Mouse (Mus musculus) megakaryocyte, embryonic 14.5 days (primary cell): ENCODE data around the gene Mettl4. TPM values are rescaled to one million over a fixed set of nuclear protein-coding genes. Genes with fewer than 3 reads are reported as not detected.
"Not testable (repeated sequence)": the region's sequence is repeated elsewhere in the genome, so short reads cannot be mapped to it uniquely, and the experiment has no call there.

Experiments used
- H3K27me3 ChIP-seq: replicated peaks from 2 replicates; pipeline ENCODE3; 2012; ENCODE audit warnings: inconsistent platforms
- H3K36me3 ChIP-seq: replicated peaks from 2 replicates; pipeline ENCODE3; 2012; ENCODE audit warnings: low read length, inconsistent platforms, mixed read lengths
- H3K4me1 ChIP-seq: 2 replicates; pipeline ENCODE4 v1.6.1; 2012; ENCODE audit warnings: inconsistent platforms
- H3K4me3 ChIP-seq: replicated peaks from 2 replicates; pipeline ENCODE3; 2012; ENCODE audit warnings: moderate library complexity, mild to moderate bottlenecking, inconsistent platforms
- H3K9me3 ChIP-seq: 2 replicates; pipeline ENCODE4 v1.6.1; 2012; ENCODE audit warnings: inconsistent platforms
- FLI1 ChIP-seq: IDR thresholded peaks from 2 replicates; pipeline ENCODE4 v1.6.1; 2012; ENCODE audit warnings: low read length, inconsistent platforms, mixed read lengths
- GATA1 ChIP-seq: IDR thresholded peaks from 3 replicates; pipeline ENCODE4 v1.6.1; 2012; ENCODE audit warnings: mixed read lengths, low read length, inconsistent platforms, borderline replicate concordance
- polyA plus RNA-seq: library from polyadenylated mRNA; stranded (reverse); fragments of >175 nt; gene quantifications from 2 replicates; pipeline ENCODE4 v1.2.3, GENCODE M21; 2012; ENCODE audit warnings: low replicate concordance; ENCODE audit not compliant: insufficient read depth

The Mettl4 gene
- polyA plus RNA-seq = 1.7 TPM in 1 of 2 replicates, not detected in the other

DNA sequence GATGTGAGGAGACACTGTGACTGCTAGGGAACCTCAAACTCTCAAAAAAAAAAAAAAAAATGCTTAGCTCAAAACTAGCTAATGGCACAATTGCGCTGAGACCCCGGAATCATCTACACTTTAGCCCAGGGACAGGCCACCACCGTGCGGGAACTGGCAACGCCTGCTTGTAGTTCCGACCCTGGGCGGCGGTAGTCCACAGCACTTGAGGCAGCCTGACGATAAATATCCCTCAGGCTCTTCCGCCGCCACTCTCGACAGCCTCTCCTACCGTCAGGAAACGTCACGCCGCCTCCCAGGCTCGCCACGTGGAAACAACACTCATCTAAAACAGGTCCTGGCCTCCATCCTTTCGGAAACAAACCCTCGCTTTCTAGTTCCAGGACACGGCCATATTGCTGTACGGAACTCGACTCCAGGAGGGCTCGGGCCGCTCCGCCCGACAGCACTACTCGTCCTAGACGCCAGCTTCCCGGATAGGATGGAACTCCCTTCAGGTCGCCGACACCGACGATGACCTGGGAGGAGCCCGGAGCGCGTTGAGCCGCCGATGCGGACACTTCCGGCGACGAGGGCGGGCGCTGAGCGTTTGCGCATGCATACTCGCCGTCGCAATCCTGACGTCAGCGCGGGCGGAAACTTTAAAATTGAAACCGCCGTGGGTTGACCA, at the start of gene Mettl4:
Gene Mettl4, minus strand, starts transcription at position 554 of the 670 bp plus-strand sequence.
- Histone ChIP-seq H3K9me3 (no peaks in the 10 kb centered on the region), H3K36me3 (peaks cover 4% of the 10 kb centered on the region), H3K27me3 (no peaks in the 10 kb centered on the region), H3K4me1 (peaks cover 21% of the 10 kb centered on the region), H3K4me3 (peak within 1 kb of the TSS; percentile 96)
- TF ChIP-seq FLI1 (peak; percentile 89; the same call in 1 of the 2 replicates), GATA1 (no peak)

DNA sequence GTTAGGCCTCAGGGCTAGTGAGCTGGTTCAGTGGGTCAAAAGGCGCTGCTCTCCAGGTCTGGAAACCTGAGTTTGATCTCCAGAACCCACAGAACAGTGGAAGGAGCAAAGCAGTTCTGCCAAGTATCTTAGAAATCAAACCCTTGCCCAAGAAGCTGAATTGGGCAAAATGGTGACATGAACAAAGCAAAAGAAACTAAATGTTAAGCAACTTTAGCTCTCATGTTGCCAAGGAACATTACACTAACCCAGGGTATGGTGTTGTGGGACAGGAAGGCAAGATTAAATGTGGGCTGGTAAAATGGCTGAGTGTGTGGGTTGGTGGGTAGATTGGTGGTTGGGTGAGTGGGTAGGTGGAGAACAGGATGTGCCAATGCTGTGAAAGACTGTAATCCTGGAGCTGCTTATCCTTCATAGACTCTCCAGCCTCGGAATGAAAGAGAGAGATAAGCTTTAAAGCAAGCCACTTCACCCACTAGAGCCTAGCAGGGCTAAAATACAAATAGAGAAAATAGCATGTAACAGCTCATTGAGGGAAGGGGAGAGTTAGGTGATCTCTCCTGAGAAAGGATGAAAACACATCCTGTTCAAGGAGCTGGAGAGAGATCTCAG, 29.2 kb upstream of the Mettl4 start:
- H3K36me3 ChIP-seq = peaks cover 23% of the 10 kb centered on the region
- no peaks in the 10 kb centered on the region for H3K27me3 ChIP-seq
- no peaks in the 10 kb centered on the region for H3K9me3 ChIP-seq
- H3K4me1 ChIP-seq = peaks cover 8% of the 10 kb centered on the region
- no peak overlapping the region for H3K4me3 ChIP-seq
- no peak for TF ChIP-seq GATA1
- TF ChIP-seq FLI1 = no peak

DNA sequence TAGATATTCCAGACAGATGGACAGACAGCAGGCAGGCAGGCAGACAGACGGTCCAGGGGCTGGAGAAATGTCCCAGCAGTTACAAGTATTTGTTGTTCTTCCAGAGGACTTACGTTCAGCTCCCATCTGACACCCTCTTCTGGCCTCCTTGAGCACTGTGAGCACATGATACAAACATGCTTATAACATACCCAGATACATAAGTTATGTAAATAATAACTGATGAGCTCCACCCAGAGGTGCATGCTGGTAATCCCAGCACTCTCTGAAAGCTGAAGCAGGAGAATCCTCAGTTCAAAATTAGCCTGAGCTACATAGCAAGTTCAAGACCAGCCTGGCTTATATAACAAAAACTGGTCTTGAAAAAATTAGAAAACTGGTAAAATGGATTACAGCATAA, 18.7 kb upstream of the Mettl4 start:
- Histone ChIP-seq H3K27me3 (no peaks in the 10 kb centered on the region), H3K36me3 (peaks cover 67% of the 10 kb centered on the region)

DNA sequence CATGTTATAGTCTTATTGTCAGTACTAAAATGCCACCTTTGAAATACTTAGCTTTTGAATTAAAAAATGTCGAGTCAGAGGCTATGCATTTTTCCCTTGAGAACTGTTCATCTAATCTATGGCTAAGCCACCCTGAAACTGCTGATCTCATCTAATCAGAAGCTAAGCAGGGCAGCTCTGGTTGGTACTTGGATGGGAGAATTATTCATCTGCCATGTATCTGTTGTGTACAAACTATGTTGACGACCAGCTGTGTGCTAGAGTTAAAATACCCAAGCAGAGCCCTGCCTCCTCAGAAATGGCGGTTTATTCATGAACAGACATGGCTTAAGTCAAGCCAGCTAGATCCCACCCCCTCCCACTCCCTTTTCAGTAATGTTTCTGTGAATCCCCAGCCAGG, 14.9 kb upstream of the Mettl4 start:
- Histone ChIP-seq H3K36me3 (peaks cover 57% of the 10 kb centered on the region), H3K9me3 (no peaks in the 10 kb centered on the region), H3K27me3 (no peaks in the 10 kb centered on the region), H3K4me1 (no peaks in the 10 kb centered on the region), H3K4me3 (no peak overlapping the region)
- TF ChIP-seq FLI1 = no peak
- no peak for TF ChIP-seq GATA1

More for the DNA sequence above, 18.7 kb upstream of the Mettl4 start:
- no peak overlapping the region for H3K4me3 ChIP-seq
- H3K4me1 ChIP-seq = no peaks in the 10 kb centered on the region
- TF ChIP-seq GATA1 (no peak), FLI1 (no peak)
- no peaks in the 10 kb centered on the region for H3K9me3 ChIP-seq

DNA sequence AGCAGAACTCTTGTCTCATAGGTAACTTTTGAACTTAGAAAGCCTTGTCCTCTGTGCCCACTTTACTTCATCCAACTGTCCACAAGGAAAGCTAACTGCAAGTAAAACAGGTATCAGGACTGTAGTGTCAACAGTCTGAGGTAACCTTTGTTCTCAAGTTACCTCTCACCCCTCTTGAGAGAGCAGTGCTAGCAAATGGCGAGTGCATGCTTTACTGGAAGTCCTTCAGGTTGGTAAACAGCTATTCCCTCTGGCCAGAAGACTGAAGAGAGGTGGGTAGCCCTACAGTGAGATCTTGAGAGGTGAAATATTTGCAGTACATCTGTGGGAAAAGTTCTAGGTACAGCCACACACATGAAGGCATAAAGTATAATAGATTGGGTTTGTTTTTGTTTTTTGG, 14.2 kb upstream of the Mettl4 start:
- TF ChIP-seq GATA1 = no peak
- TF ChIP-seq FLI1 = no peak
- H3K4me1 ChIP-seq = no peaks in the 10 kb centered on the region

DNA sequence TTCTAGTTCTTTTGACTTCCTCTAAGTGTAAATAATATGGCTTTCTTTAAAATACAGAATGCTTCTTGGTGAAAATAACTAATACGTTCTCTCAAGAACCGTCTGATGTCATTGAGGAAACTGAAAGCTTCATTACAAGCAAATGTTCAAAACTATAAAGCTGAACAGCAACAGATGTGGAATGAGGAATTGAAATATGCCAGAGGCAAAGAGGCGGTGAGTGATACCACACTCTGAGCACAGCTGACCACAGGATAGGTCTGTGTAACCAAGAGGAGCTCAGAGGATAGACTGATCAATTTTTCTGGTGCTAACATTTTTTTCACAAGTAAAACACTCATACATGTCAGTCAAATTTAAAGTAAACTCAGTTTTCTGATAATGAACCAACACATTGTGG, 12.6 kb upstream of the Mettl4 start:
- Histone ChIP-seq H3K4me1 (no peaks in the 10 kb centered on the region), H3K9me3 (no peaks in the 10 kb centered on the region), H3K27me3 (no peaks in the 10 kb centered on the region), H3K36me3 (peaks cover 64% of the 10 kb centered on the region), H3K4me3 (no peak overlapping the region)
- TF ChIP-seq GATA1 = no peak
- TF ChIP-seq FLI1 = no peak

More for the DNA sequence above, 14.2 kb upstream of the Mettl4 start:
- Histone ChIP-seq H3K36me3 (peaks cover 59% of the 10 kb centered on the region), H3K4me3 (no peak overlapping the region), H3K9me3 (no peaks in the 10 kb centered on the region), H3K27me3 (no peaks in the 10 kb centered on the region)

DNA sequence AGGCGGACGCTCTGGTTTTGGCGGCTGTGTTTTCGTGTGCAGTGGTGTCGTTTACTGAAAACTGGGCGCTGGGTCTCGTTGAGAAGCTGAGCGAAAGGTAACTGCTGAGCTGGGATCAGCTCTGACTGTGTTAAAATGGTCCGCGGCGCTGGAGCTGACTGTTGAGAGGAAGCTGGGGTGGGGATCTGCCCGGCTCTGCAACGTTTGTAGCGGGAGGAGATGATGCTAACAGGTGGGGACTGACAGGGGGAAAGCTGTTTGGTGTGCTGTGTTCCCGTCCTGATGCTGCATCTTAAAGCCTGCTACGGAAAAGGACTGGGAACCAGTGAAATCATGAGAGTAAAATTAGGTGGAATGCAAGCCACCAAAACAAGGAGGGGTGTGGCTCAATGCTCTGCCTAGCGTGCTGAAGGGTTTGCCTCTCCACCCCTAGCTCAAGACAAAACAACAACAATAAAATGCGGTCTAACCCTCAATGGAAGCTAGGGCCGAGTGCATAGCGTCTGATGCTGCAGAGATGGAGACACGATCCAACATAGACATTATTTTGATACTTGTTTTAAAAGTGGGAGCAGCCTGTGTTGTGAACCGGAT, 414 bp upstream of the Mettl4 start:
- peak overlapping the region; percentile 96 for H3K4me3 ChIP-seq
- H3K9me3 ChIP-seq = no peaks in the 10 kb centered on the region
- H3K36me3 ChIP-seq = peaks cover 4% of the 10 kb centered on the region
- H3K27me3 ChIP-seq = no peaks in the 10 kb centered on the region
- TF ChIP-seq FLI1 (no peak), GATA1 (no peak)
- H3K4me1 ChIP-seq = peaks cover 21% of the 10 kb centered on the region

DNA sequence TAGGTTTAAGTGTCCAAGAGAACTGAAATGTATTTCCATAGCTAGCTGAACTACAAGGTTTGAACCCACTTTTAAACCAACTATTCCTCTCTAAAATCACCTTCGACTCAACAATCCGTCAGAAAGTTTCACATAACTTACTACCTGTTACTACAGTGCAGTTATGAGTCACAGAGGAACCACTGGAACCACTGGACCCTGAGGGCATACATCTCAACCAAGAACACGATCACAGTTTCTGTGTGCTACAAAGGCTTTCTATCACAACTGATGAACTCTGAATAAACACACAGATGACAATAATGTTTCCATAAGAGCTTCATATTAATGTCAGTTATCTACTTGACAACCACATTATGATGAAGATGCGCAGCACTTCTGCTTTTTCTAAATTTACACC, 11.6 kb downstream of the Mettl4 start:
- Histone ChIP-seq H3K9me3 (no peaks in the 10 kb centered on the region), H3K4me1 (no peaks in the 10 kb centered on the region), H3K4me3 (no peak overlapping the region), H3K27me3 (no peaks in the 10 kb centered on the region), H3K36me3 (peaks cover 62% of the 10 kb centered on the region)
- no peak for TF ChIP-seq FLI1
- no peak for TF ChIP-seq GATA1

DNA sequence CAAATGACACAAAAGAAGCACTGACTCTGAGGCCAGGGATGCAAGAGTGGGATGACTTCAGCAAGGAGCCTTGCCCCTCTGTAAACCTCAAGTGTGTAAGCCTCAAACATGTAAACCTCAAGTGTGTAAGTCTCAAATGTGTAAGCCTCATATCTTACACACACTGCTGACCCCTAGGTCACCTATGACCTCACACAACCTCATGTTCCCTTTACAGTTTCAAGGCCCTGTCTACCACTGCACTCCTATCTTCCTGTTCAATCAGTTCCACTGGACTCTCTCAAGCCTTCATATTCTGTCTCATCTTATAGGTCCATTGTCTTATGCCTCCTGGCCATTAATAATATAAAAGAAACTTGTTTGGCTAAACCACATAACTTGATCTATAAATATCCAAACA, 13.9 kb downstream of the Mettl4 start:
- no peaks in the 10 kb centered on the region for H3K9me3 ChIP-seq
- peaks cover 73% of the 10 kb centered on the region for H3K36me3 ChIP-seq
- TF ChIP-seq GATA1 (no peak), FLI1 (no peak)
- 0 out of 2 replicates have a peak, but pooled peaks cover 3% of the 10 kb centered on the region for H3K4me1 ChIP-seq
- H3K4me3 ChIP-seq = no peak overlapping the region
- no peaks in the 10 kb centered on the region for H3K27me3 ChIP-seq

DNA sequence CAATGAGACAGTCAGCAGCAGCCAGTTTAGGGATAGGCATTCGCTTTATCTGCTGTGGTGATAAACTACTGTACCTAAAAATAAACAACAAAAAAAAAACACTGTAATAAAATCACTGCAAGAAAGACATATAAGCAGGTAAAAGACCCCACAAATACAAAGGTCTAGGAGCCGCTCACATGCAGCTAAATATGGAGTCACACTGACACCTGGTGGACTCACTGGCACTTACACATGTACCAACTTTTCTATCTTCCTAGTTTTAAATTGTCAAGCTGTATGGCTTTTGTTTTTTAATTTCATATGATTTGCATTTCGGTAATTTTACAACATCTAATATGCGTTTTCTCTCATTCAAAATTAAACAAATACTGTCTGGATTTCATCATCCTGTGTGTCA, 14.4 kb downstream of the Mettl4 start:
- peaks cover 72% of the 10 kb centered on the region for H3K36me3 ChIP-seq
- H3K4me1 ChIP-seq = 0 out of 2 replicates have a peak, but pooled peaks cover 3% of the 10 kb centered on the region
- H3K4me3 ChIP-seq = no peak overlapping the region
- no peaks in the 10 kb centered on the region for H3K9me3 ChIP-seq
- TF ChIP-seq FLI1 (no peak), GATA1 (no peak)
- H3K27me3 ChIP-seq = no peaks in the 10 kb centered on the region

DNA sequence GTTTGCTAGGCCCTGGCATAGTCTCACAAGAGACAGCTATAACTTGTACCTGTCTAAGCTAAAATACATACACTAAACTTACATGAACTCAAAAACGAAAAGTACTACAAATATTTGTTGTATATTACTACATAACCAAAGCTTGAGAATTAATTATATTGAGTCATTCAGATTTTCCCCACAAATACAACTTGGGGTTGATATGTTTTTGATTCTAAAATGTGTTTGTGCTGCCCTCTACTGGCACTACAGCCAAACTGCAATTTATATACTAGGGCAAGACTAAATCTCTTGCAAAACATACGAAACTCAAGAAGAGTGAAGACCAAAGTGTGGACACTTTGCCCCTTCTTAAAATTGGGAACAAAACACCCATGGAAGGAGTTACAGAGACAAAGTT, 19.4 kb downstream of the Mettl4 start:
- H3K27me3 ChIP-seq, H3K9me3 ChIP-seq, H3K4me3 ChIP-seq: not testable (repeated sequence)
- Histone ChIP-seq H3K36me3 (peaks cover 61% of the 10 kb centered on the region), H3K4me1 (peaks cover 14% of the 10 kb centered on the region; the same call in 1 of the 2 replicates)
